Mouse (Mus musculus): ENCODE measurements around the gene Olfr460. TPM values are rescaled to one million over a fixed set of nuclear protein-coding genes. Genes with fewer than 3 reads are reported as not detected.

Gene Olfr460
- not detected in 2 replicates for polyA plus RNA-seq (2014; fragmentation: Nextera tagmentation; extraction: Ambion mirVana)

GRCm38 (mm10) chr6:40569187-40569586, at the start of gene Olfr460:
Gene Olfr460, plus strand, starts transcription at chr6:40569487.
- Histone ChIP-seq H3K9ac (ENCODE audit: low read depth, low read length) (no peak within 1 kb of the TSS), H3K4me3 (ENCODE audit: low read depth, low read length) (no peak within 1 kb of the TSS), H3K4me1 (replicated peaks; ENCODE audit: control insufficient read depth, insufficient read depth, low read length) (no peaks in the 10 kb centered on the region), H3K27ac (ENCODE audit: low read depth, low read length) (no peak within 1 kb of the TSS), H3K4me2 (no peak within 1 kb of the TSS), H3K27me3 (replicated peaks; ENCODE audit: control insufficient read depth, insufficient read depth, low read length) (no peaks in the 10 kb centered on the region), H3K36me3 (ENCODE audit: control insufficient read depth, insufficient read depth, low read length) (no peaks in the 10 kb centered on the region), H3K9me3 (ENCODE audit: control insufficient read depth, low read length) (no peaks in the 10 kb centered on the region)
- WGBS, result 86% methylated on average over 3 of the region's 3 CpGs
- DNase-seq (ENCODE audit: low spot score) (no peak), ATAC-seq (replicated peaks; ENCODE audit: low FRiP score) (no peak)

GRCm38 (mm10) chr6:40544690-40545089, 24.6 kb upstream of the Olfr460 start:
- Histone ChIP-seq H3K9me3 (ENCODE audit: control insufficient read depth, low read length) (no peaks in the 10 kb centered on the region), H3K27ac (ENCODE audit: low read depth, low read length) (no peak overlapping the region), H3K9ac (ENCODE audit: low read depth, low read length) (no peak overlapping the region), H3K36me3 (ENCODE audit: control insufficient read depth, insufficient read depth, low read length) (no peaks in the 10 kb centered on the region), H3K4me1 (replicated peaks; ENCODE audit: control insufficient read depth, insufficient read depth, low read length) (no peaks in the 10 kb centered on the region), H3K4me3 (ENCODE audit: low read depth, low read length) (no peak overlapping the region), H3K4me2 (no peak overlapping the region), H3K27me3 (replicated peaks; ENCODE audit: control insufficient read depth, insufficient read depth, low read length) (no peaks in the 10 kb centered on the region)
- DNase-seq (ENCODE audit: low spot score) (no peak), ATAC-seq (replicated peaks; ENCODE audit: low FRiP score) (no peak)
- 71% methylated on average over 10 of the region's 10 CpGs for WGBS

- Histone ChIP-seq H3K4me2 (no peak within 1 kb of the TSS), H3K27ac (ENCODE audit: low read depth, low read length) (no peak within 1 kb of the TSS), H3K36me3 (ENCODE audit: control insufficient read depth, insufficient read depth, low read length) (no peaks in the 10 kb centered on the region), H3K27me3 (replicated peaks; ENCODE audit: control insufficient read depth, insufficient read depth, low read length) (no peaks in the 10 kb centered on the region), H3K9ac (ENCODE audit: low read depth, low read length) (no peak within 1 kb of the TSS), H3K4me1 (replicated peaks; ENCODE audit: control insufficient read depth, insufficient read depth, low read length) (no peaks in the 10 kb centered on the region), H3K9me3 (ENCODE audit: control insufficient read depth, low read length) (no peaks in the 10 kb centered on the region), H3K4me3 (ENCODE audit: low read depth, low read length) (no peak within 1 kb of the TSS)
- DNase-seq (ENCODE audit: low spot score) (no peak), ATAC-seq (replicated peaks; ENCODE audit: low FRiP score) (no peak)
- 74% methylated on average over 2 of the region's 2 CpGs for WGBS
These were observed 14.3 kb upstream of the Olfr460 start, which contains the start of gene Olfr461 for GRCm38 (mm10) chr6:40554950-40555349. Gene Olfr461, minus strand, starts transcription at chr6:40555050.

- Histone ChIP-seq H3K4me2 (no peak overlapping the region), H3K4me1 (replicated peaks; ENCODE audit: control insufficient read depth, insufficient read depth, low read length) (no peaks in the 10 kb centered on the region), H3K9ac (ENCODE audit: low read depth, low read length) (no peak overlapping the region), H3K9me3 (ENCODE audit: control insufficient read depth, low read length) (no peaks in the 10 kb centered on the region), H3K36me3 (ENCODE audit: control insufficient read depth, insufficient read depth, low read length) (no peaks in the 10 kb centered on the region), H3K27me3 (replicated peaks; ENCODE audit: control insufficient read depth, insufficient read depth, low read length) (no peaks in the 10 kb centered on the region), H3K27ac (ENCODE audit: low read depth, low read length) (no peak overlapping the region), H3K4me3 (ENCODE audit: low read depth, low read length) (no peak overlapping the region)
- DNase-seq (ENCODE audit: low spot score) (no peak), ATAC-seq (replicated peaks; ENCODE audit: low FRiP score) (no peak)
- WGBS, result 60% methylated on average over 3 of the region's 3 CpGs
These were observed 4.3 kb downstream of the Olfr460 start for GRCm38 (mm10) chr6:40573618-40574017.

- H3K4me1 ChIP-seq (replicated peaks; ENCODE audit: control insufficient read depth, insufficient read depth, low read length), result no peaks in the 10 kb centered on the region
- ATAC-seq (replicated peaks; ENCODE audit: low FRiP score) (no peak), DNase-seq (ENCODE audit: low spot score) (no peak)
- H3K4me2 ChIP-seq, result no peak overlapping the region
- no peak overlapping the region for H3K9ac ChIP-seq (ENCODE audit: low read depth, low read length)
- 74% methylated on average over 1 of the region's 1 CpGs for WGBS
- H3K9me3 ChIP-seq (ENCODE audit: control insufficient read depth, low read length), result no peaks in the 10 kb centered on the region
- no peaks in the 10 kb centered on the region for H3K27me3 ChIP-seq (replicated peaks; ENCODE audit: control insufficient read depth, insufficient read depth, low read length)
- no peak overlapping the region for H3K27ac ChIP-seq (ENCODE audit: low read depth, low read length)
- no peaks in the 10 kb centered on the region for H3K36me3 ChIP-seq (ENCODE audit: control insufficient read depth, insufficient read depth, low read length)
- H3K4me3 ChIP-seq (ENCODE audit: low read depth, low read length), result no peak overlapping the region
These were observed 7.0 kb downstream of the Olfr460 start for GRCm38 (mm10) chr6:40576305-40576704.

GRCm38 (mm10) chr6:40584336-40584735, 15.0 kb downstream of the Olfr460 start:
- Histone ChIP-seq H3K9me3 (ENCODE audit: control insufficient read depth, low read length) (no peaks in the 10 kb centered on the region), H3K27me3 (replicated peaks; ENCODE audit: control insufficient read depth, insufficient read depth, low read length) (no peaks in the 10 kb centered on the region), H3K9ac (ENCODE audit: low read depth, low read length) (no peak overlapping the region), H3K4me2 (no peak overlapping the region), H3K4me1 (replicated peaks; ENCODE audit: control insufficient read depth, insufficient read depth, low read length) (no peaks in the 10 kb centered on the region), H3K36me3 (ENCODE audit: control insufficient read depth, insufficient read depth, low read length) (no peaks in the 10 kb centered on the region), H3K4me3 (ENCODE audit: low read depth, low read length) (no peak overlapping the region), H3K27ac (ENCODE audit: low read depth, low read length) (no peak overlapping the region)
- ATAC-seq (replicated peaks; ENCODE audit: low FRiP score) (no peak), DNase-seq (ENCODE audit: low spot score) (no peak)
- WGBS, result 70% methylated on average over 6 of the region's 6 CpGs

GRCm38 (mm10) chr6:40585645-40586044, 16.4 kb downstream of the Olfr460 start, which contains the start of gene Clec5a:
Gene Clec5a, minus strand, starts transcription at chr6:40585821.
- H3K27me3 ChIP-seq (replicated peaks; ENCODE audit: control insufficient read depth, insufficient read depth, low read length), result no peaks in the 10 kb centered on the region
- no peak within 1 kb of the TSS for H3K9ac ChIP-seq (ENCODE audit: low read depth, low read length)
- H3K27ac ChIP-seq (ENCODE audit: low read depth, low read length), result no peak within 1 kb of the TSS
- WGBS, result 48% methylated on average over 5 of the region's 5 CpGs
- H3K4me3 ChIP-seq (ENCODE audit: low read depth, low read length), result no peak within 1 kb of the TSS
- no peaks in the 10 kb centered on the region for H3K9me3 ChIP-seq (ENCODE audit: control insufficient read depth, low read length)
- H3K4me1 ChIP-seq (replicated peaks; ENCODE audit: control insufficient read depth, insufficient read depth, low read length), result no peaks in the 10 kb centered on the region
- no peak for ATAC-seq (replicated peaks; ENCODE audit: low FRiP score)
- no peak within 1 kb of the TSS for H3K4me2 ChIP-seq
- no peak for DNase-seq (ENCODE audit: low spot score)
- no peaks in the 10 kb centered on the region for H3K36me3 ChIP-seq (ENCODE audit: control insufficient read depth, insufficient read depth, low read length)

GRCm38 (mm10) chr6:40588346-40588745, 19.1 kb downstream of the Olfr460 start:
- no peak for DNase-seq (ENCODE audit: low spot score)
- H3K4me1 ChIP-seq (replicated peaks; ENCODE audit: control insufficient read depth, insufficient read depth, low read length), result no peaks in the 10 kb centered on the region
- no peaks in the 10 kb centered on the region for H3K9me3 ChIP-seq (ENCODE audit: control insufficient read depth, low read length)
- no peaks in the 10 kb centered on the region for H3K36me3 ChIP-seq (ENCODE audit: control insufficient read depth, insufficient read depth, low read length)
- 80% methylated on average over 2 of the region's 2 CpGs for WGBS
- no peak overlapping the region for H3K9ac ChIP-seq (ENCODE audit: low read depth, low read length)
- no peak overlapping the region for H3K4me2 ChIP-seq
- H3K4me3 ChIP-seq (ENCODE audit: low read depth, low read length), result no peak overlapping the region
- ATAC-seq (replicated peaks; ENCODE audit: low FRiP score), result no peak
- no peaks in the 10 kb centered on the region for H3K27me3 ChIP-seq (replicated peaks; ENCODE audit: control insufficient read depth, insufficient read depth, low read length)
- no peak overlapping the region for H3K27ac ChIP-seq (ENCODE audit: low read depth, low read length)

GRCm38 (mm10) chr6:40594804-40595550, 25.7 kb downstream of the Olfr460 start:
- DNase-seq (ENCODE audit: low spot score), result no peak
- ATAC-seq (replicated peaks; ENCODE audit: low FRiP score), result no peak
- Histone ChIP-seq H3K27me3 (replicated peaks; ENCODE audit: control insufficient read depth, insufficient read depth, low read length) (no peaks in the 10 kb centered on the region), H3K4me3 (ENCODE audit: low read depth, low read length) (no peak overlapping the region), H3K4me1 (replicated peaks; ENCODE audit: control insufficient read depth, insufficient read depth, low read length) (no peaks in the 10 kb centered on the region), H3K36me3 (ENCODE audit: control insufficient read depth, insufficient read depth, low read length) (no peaks in the 10 kb centered on the region), H3K9me3 (ENCODE audit: control insufficient read depth, low read length) (no peaks in the 10 kb centered on the region), H3K4me2 (no peak overlapping the region), H3K9ac (ENCODE audit: low read depth, low read length) (no peak overlapping the region), H3K27ac (ENCODE audit: low read depth, low read length) (no peak overlapping the region)
- 40% methylated on average over 3 of the region's 3 CpGs for WGBS

Measured in liver, embryonic 11.5 days (tissue).